Mouse (Mus musculus) lung, postnatal 14 days (tissue): ENCODE measurements around the gene Bod1.

Source experiments
- DNase-seq: peaks from one replicate; pipeline ENCODE4 v3.0.0; 2021

Bod1 gene

GRCm38 (mm10) chr11:31664186-31664585, 7.5 kb downstream of the Bod1 start:
- DNase-seq: no peak

- DNase-seq: no peak
Observed at GRCm38 (mm10) chr11:31663501-31663900, 8.2 kb downstream of the Bod1 start.

GRCm38 (mm10) chr11:31662872-31663446, 8.7 kb downstream of the Bod1 start:
- DNase-seq: no peak

- no peak for DNase-seq
Observed at GRCm38 (mm10) chr11:31662214-31662613, 9.5 kb downstream of the Bod1 start.

GRCm38 (mm10) chr11:31657806-31658175, 13.9 kb downstream of the Bod1 start:
- DNase-seq: no peak

DNA sequence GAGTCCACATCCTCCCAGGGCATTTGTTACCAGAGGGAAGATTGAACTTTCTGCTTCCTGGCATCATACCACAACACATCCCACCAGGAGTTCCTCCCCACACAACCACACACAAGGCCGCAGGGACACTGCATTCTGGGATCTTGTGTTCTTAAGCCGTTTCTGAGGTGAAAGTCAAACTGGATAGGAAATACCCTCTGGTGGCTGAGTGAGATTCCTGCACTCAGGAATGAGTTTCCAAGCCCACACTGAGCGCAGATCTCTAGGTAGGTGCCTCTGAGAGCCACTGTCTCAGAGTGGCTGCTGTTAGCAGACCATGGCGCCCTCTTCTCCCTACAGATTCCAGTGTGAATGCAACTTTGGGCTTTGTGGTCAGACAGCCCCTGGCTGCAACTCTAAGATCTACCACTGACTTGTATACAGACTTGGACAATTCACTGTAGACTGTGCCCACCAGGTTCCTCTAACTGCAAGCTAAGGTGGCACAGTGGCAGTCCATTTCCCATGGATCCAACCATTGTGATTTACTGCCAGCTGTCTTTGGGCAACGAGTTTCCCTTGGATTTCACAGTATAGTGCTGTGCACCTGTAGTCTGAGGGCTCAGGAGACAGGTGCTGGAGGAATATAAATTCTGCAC, 14.4 kb downstream of the Bod1 start:
- DNase-seq: no peak

DNA sequence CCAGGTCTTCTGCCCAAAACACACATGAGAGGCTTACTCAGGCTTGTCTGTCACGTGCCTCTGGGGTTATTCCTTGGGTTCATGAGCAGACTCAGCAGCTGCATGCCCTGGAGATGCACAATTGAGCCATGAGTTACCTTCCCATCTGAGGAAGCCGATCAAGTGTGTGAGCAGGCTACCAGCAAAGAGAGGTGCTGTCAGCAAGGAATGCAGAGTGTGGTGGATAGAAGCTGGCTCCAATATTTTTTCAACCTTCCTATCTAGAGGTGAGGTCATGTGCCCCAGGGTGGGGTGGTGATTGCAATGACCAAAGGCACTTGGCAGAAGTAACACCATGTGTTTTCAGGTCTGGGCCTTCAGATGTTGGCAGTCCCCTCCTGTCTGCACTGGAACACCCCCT, 22.2 kb downstream of the Bod1 start:
- DNase-seq: no peak

DNA sequence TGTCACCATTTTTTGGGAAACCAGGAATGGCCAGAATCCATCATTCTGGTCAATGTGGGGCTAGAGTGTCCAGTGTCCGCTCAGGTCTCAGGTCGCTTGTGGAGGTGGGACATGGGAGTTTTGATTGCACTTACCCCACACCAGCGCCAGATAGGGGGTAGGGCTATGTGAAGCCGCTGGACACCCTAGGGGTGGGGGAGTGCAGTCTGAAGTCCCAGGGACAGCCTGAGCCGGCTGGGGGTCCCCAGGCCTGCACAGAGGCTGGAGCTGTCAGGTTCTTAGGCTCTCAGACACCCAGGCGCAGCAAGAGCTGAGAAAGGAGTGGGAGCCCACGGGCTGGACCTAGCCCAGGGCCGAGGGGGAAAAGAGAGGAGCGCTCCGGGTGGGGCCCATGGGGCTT, 24.4 kb downstream of the Bod1 start:
- no peak for DNase-seq

GRCm38 (mm10) chr11:31646571-31646970, 25.1 kb downstream of the Bod1 start:
- no peak for DNase-seq

DNA sequence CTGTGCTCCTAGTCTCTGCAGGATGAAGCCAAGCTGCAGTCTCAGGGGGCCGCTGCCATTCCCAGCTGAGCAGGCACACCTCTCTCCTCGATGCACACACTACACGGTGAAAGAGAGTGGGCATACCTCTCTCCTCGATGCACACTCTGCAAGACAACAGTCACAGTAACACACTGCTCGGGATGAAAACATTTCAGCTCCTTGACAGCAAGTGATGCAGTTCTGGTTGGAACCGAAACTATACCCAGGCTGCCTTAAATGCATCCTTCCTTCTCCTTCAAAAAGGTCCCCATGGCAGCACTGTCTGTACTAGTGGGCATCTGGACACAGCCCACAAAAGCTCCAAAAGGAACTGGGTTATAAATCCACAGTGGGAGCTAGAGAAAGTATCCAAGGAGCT, 28.6 kb downstream of the Bod1 start:
- DNase-seq: no peak

DNA sequence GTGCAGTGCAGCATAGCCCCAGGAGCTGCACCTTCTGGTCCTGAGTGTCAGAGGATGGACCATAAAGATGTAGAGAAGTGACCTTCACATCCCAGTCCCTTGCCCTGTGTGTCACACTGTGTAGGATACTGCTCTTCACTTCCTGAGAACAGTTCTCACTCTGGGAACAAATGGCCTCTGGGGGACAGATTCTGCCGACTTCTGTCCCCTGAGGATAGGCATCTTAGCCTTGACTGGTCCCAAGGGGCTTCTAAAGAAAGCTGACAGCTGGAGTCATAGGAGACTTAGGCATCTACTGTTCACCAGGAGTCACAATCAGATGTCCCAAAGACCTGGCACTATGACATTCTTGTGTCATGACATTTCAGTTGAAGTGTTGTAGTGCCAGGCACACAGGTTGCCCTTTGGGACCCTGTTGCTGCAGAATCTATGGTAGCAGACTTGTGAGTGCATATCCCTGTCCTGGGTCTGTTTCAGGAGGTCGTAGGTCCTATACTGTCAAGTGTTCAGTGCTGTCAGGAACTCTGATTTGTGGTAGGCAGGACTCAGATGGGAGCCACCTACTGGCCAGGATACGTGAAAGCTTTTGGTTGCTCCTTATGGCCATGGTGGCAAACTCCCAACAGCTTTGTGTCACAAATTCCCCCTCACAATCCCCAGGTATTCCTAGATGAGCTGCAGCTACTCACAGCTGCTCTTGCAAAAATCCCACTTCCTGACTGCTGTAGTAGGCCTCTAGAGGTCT, 30.4 kb downstream of the Bod1 start:
- DNase-seq: no peak

GRCm38 (mm10) chr11:31640187-31640586, 31.5 kb downstream of the Bod1 start:
- DNase-seq: no peak

GRCm38 (mm10) chr11:31637788-31638373, 33.8 kb downstream of the Bod1 start:
- peak; percentile 82 for DNase-seq

DNA sequence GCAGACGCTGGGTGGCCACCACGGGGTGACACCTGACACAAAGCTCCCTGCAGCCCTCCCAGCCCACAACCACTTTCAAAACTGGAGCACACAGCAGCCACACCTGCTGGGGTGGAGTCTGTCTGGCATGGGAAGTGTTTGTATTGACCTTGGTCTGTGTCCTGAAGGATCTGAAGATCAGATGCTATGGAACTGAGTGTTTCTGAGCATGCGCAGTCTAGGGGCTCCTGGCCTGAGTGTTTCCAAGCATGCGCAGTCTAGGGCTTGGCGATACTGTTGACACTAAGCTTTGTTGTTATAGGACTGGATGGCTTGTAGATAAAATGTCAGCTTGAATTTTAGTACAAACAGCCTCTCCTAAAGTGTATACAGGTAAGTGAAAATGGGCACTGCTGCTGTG, 43.0 kb downstream of the Bod1 start:
- DNase-seq: no peak

- no peak for DNase-seq
Observed at GRCm38 (mm10) chr11:31620796-31621195, 50.9 kb downstream of the Bod1 start.

DNA sequence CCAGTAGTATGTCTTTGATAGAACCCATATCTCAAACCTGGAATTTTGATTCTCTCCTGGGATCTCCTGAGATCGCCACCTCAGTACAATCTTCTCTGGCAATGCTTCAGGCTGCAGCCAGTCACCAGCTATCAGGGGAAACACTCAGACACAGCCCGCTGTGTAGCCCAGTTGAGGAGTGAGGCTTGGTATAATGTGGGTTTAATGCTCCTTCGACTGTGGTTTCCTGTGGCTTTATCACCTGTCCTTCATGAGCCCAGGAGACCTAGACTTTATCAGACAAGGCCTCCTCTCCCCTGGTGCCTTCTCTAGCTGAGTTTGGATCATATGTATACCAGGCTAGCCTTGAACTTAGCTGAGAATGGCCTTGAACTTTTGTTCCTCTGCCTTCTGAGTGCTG, 53.9 kb downstream of the Bod1 start:
- DNase-seq: no peak

- DNase-seq: peak; percentile 93
Observed at GRCm38 (mm10) chr11:31617236-31617635, 54.4 kb downstream of the Bod1 start.

DNA sequence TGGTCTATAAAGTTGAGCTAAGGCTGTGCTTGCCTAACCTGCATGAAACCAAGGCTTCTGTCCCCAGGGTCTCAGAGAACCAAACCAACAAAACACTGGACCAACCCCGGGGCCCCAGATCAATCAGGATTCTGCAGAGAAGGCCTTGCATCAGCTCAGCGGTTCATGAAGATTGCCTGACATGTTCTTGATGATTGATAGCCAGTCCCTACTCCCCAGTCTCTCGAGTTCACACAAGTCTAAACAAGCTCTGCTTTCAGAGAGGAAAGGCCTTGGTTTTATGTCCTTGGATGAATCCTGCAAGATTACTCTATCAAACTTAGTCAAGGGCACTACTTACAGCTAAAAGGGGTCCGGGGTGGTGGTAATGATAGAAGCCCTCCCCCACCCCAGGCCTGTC, 55.0 kb downstream of the Bod1 start:
- no peak for DNase-seq
